Mouse (Mus musculus) midbrain, embryonic 16.5 days (tissue): ENCODE measurements around the gene Gm4922. TPM values are rescaled to one million over a fixed set of nuclear protein-coding genes. Genes with fewer than 3 reads are reported as not detected.
A peak's percentile ranks its signal among the peaks of the same experiment; 100 is the strongest.

Experiments used
- ATAC-seq: fragments of 200-750 bp; cut with Nextera tagmentation; 2 replicates; pipeline ENCODE4 v1.8.0; 2017; ENCODE audit warnings: moderate TSS enrichment
- H3K27ac ChIP-seq: fragments of 300-500 bp; sonication (generic); 2 replicates; pipeline ENCODE4 v1.5.1; 2014; ENCODE audit warnings: mild to moderate bottlenecking, low read length, mixed read lengths
- H3K27me3 ChIP-seq: fragments of 300-500 bp; sonication (generic); 2 replicates; pipeline ENCODE4 v1.6.1; 2014; ENCODE audit warnings: low read depth, low read length, mixed read lengths; ENCODE audit not compliant: control insufficient read depth, insufficient read depth
- H3K36me3 ChIP-seq: fragments of 300-500 bp; sonication (generic); 2 replicates; pipeline ENCODE4 v1.6.1; 2014; ENCODE audit warnings: mild to moderate bottlenecking, low read length, moderate library complexity, mixed read lengths; ENCODE audit not compliant: control insufficient read depth, insufficient read depth
- H3K4me1 ChIP-seq: fragments of 300-500 bp; sonication (generic); 2 replicates; pipeline ENCODE4 v1.6.1; 2014; ENCODE audit warnings: mild to moderate bottlenecking, low read length, mixed read lengths; ENCODE audit not compliant: control insufficient read depth, insufficient read depth
- H3K4me2 ChIP-seq: fragments of 300-500 bp; sonication (generic); 2 replicates; pipeline ENCODE4 v1.6.1; 2014; ENCODE audit warnings: mild to moderate bottlenecking, low read length, mixed read lengths
- H3K4me3 ChIP-seq: fragments of 300-500 bp; sonication (generic); 2 replicates; pipeline ENCODE4 v1.5.1; 2014; ENCODE audit warnings: low read depth, mild to moderate bottlenecking, low read length, moderate library complexity, mixed read lengths
- H3K9ac ChIP-seq: fragments of 300-500 bp; sonication (generic); 2 replicates; pipeline ENCODE4 v1.6.1; 2014; ENCODE audit warnings: low read depth, low read length, mixed read lengths
- H3K9me3 ChIP-seq: fragments of 300-500 bp; sonication (generic); replicated peaks from 2 replicates; pipeline ENCODE4 v1.6.1; 2014; ENCODE audit warnings: mild to moderate bottlenecking, low read length, mixed read lengths; ENCODE audit not compliant: control insufficient read depth, poor library complexity, severe bottlenecking
- WGBS: fragments of 180-500 bp; shearing (Covaris S2); extraction: QIAGEN DNeasy Blood & Tissue Kit; methylation state at CpG from one replicate; pipeline ENCODE4 v1.1.7; 2014; 5-methylcytosine and 5-hydroxymethylcytosine counted together
- polyA plus RNA-seq: library from polyadenylated mRNA; unstranded; fragments of >200 nt; fragmentation: Nextera tagmentation; extraction: Ambion mirVana; gene quantifications from 2 replicates; pipeline ENCODE4 v1.2.1, GENCODE M21; 2015

Gene Gm4922
- polyA plus RNA-seq, 1 experiment from 2014 or later, result 0.39 TPM

GRCm38 (mm10) chr10:18742086-18742485 is 44.5 kb downstream of the Gm4922 start:
- peak overlapping the region; percentile 63 for H3K4me2 ChIP-seq
- no peaks in the 10 kb centered on the region for H3K9me3 ChIP-seq
- WGBS, result 48% methylated on average over 6 of the region's 6 CpGs
- no peaks in the 10 kb centered on the region; the same call in 1 of the 2 replicates for H3K36me3 ChIP-seq
- ATAC-seq, result no peak
- no peaks in the 10 kb centered on the region for H3K27me3 ChIP-seq
- peak overlapping the region; percentile 93 for H3K27ac ChIP-seq
- peak overlapping the region; percentile 86 for H3K9ac ChIP-seq
- H3K4me1 ChIP-seq, result peaks cover 15% of the 10 kb centered on the region
- H3K4me3 ChIP-seq, result peak overlapping the region; percentile 67

DNA sequence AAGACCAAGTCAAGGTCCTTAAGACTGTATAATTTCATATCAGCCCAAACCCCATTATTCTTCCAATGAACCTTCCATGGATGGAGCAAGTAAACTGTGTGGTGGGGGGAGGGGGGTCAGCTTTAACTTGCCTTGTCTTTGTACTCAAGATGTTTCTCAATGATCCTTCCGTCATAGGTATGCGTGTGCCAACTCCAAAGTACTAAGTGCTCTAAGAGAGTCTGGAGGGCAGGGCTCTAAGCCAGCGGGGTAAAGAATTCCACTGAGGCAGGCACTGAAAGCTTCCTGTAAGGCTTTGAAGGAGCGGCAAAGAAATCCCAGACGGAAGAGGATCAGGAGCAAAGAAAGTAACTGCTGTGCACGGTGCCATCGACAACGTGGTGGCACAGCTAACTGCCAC is 45.6 kb downstream of the Gm4922 start:
- ATAC-seq, result no peak

More for the DNA sequence above, 45.6 kb downstream of the Gm4922 start:
- Histone ChIP-seq H3K4me1 (peaks cover 15% of the 10 kb centered on the region), H3K4me2 (peak overlapping the region; percentile 63), H3K36me3 (no peaks in the 10 kb centered on the region; the same call in 1 of the 2 replicates), H3K9ac (peak overlapping the region; percentile 31; the same call in 1 of the 2 replicates), H3K27ac (no peak overlapping the region), H3K27me3 (no peaks in the 10 kb centered on the region), H3K9me3 (no peaks in the 10 kb centered on the region), H3K4me3 (peak overlapping the region; percentile 67)
- WGBS, result 66% methylated on average over 8 of the region's 8 CpGs

Other genes starting within 250 kb of the Gm4922 start
- 10.8 and 11.7 TPM in 2 replicates for gene Hebp2, start 240.7 kb downstream of the Gm4922 start, polyA plus RNA-seq
- 7.9 and 8.2 TPM in 2 replicates for gene Arfgef3, start 42.8 kb downstream of the Gm4922 start, polyA plus RNA-seq
- gene Perp, start 58.2 kb upstream of the Gm4922 start, polyA plus RNA-seq, result 11.7 and 12.4 TPM in 2 replicates
- gene Tnfaip3, start 228.9 kb upstream of the Gm4922 start, polyA plus RNA-seq, result 3.0 and 3.4 TPM in 2 replicates